Mouse (Mus musculus) heart, postnatal 36 days (tissue): ENCODE measurements around the gene Tspo. TPM values are rescaled to one million over a fixed set of nuclear protein-coding genes. Genes with fewer than 3 reads are reported as not detected.

ENCODE experiments used
- DNase-seq, 2 experiments: peaks; one replicate each; pipeline ENCODE4 v3.0.0; 2021 to 2022
- intact Hi-C: fragments of 180-260 bp; cut with DNase I; formaldehyde crosslinking; loops from one replicate; pipeline ENCODE4 v1.15.1; 2025
- total RNA-seq, 2 experiments: library from RNA; stranded (reverse); gene quantifications; 2 replicates each; pipeline ENCODE4 v1.2.3; 2021

Tspo gene
- total RNA-seq: 10 to 100 TPM; 60.2 to 68.3 TPM

GRCm38 (mm10) chr15:83563327-83563856 lies at the start of gene Tspo, which contains the start of gene Mcat:
TSS of gene Tspo (plus strand) at chr15:83563592.
TSS of gene Mcat (minus strand) at chr15:83563787.
- peak; percentile 75 to 78 for DNase-seq
- intact Hi-C loops: no loop called here

DNA sequence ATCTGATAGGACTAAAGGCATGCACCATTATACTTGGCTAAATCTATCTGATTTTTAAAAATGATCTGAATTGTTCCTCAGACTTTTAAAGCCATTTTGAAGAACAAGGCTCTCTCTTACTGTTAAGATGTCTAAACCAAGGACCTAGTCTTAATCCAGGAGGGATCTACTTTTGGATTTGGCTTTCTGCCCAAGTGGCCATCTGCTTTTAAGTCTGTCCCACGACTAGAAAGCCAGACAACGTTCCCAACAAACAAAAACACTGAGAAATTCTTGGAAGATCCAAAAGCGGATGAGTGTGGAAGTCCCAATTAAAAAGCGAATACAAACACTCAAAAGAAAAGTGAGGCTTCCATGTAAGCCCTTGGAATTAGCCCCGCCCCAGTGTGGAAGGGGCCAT lies 48.4 kb upstream of the Tspo start:
- DNase-seq: no peak
- intact Hi-C loops: loop anchor here (5.0 to 10.0 kb wide), 3 partner anchors 130 to 700 kb away; no protein-coding TSS in a partner anchor

DNA sequence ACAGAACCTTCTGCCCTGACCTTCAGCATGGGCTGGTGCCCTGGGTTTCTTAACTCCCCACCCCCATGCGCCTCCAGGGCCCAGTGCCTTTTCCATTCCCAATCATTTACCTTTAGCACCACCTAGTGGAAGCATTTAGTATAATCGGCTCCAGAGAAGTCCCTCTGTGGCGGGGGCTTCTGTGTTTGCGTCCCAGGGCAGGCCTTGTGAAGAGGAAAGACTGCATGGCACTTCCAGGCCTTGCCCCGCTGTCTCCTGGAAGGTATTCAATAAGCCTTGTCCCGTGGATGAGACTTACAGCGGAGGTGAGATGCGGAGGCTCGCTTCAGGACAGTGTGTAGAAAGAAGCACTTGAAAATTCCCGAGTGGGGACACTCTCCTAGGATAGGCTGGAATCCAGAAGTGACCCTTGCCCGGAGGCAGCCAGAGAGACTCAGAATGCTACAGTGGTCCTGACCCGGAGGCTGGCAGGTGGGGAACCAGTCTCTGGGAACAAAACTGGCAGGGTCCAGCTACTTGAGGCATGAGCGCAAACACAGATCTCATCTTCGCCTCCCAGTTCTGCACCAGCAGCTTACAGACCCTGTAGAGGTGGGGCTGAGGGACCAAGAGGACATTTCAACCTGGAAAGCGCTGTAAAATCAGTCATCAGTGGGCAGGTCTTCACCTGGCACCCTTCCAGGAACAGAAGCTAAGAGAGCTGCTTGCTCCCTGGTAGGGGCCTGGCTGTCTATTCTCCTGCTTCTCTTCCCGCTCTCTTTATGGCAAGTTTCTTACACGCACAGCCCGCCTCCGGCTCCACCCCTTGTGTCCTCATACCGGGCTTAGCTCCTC lies 45.0 kb upstream of the Tspo start:
- intact Hi-C loops: loop anchor here (1.0 to 10.0 kb wide), 4 partner anchors 134 to 704 kb away; no protein-coding TSS in a partner anchor
- peak; percentile 59 to 64 for DNase-seq

DNA sequence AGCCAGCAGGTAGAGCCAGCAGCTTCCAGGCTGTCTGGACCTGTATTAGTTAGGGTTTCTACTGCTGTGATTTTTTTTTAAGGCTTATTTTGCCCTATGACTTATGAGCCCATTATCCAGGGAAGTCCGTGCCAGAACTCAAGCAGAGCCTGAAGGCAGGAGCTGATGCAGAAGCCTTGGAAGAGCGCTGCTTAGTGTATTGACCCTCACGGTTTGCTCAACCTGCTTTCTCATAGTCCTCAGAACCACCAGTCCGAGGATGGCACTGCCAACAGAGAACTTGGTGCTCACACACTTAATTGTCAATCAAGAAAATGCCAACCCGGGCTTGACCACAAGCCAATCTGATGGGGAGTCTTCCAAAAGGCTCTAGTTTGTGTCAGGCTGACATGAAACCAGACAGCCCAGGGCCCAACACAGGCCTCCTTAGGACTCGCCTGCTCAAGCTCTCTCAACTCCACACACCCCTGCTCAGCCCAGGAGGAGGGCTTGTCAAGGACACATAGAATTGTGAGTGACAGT lies 42.5 kb upstream of the Tspo start:
- DNase-seq: no peak
- intact Hi-C loops: no loop called here

- intact Hi-C loops: no loop called here
- DNase-seq: peak in 1 of 2 experiments; percentile 41
Measured at GRCm38 (mm10) chr15:83523196-83523595, 40.2 kb upstream of the Tspo start.

- intact Hi-C loops: loop anchor here (2.0 kb wide), 1 partner anchor 41 kb away; no protein-coding TSS in a partner anchor
- peak in 1 of 2 experiments; percentile 30 for DNase-seq
Measured at GRCm38 (mm10) chr15:83523638-83524332, 39.6 kb upstream of the Tspo start.

DNA sequence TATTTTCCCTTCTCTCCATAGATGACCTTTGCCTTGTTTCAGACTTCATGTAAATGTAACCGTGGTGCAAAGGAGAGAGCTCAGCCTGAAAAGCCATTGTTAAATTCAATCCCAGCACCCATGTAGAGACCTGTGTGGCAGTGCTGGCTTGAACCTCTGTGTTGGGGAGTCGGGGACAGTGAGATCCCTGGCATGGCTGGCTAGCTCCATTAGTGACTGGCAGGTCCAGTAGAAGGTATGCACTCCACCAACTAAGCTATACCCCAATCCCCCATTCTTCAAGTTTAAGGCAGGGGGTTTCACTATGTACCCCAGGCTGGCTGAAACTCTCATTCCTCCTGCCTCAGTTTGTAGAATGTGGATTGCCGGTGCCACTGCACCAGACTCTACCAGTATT lies 39.1 kb upstream of the Tspo start:
- no peak for DNase-seq
- intact Hi-C loops: loop anchor here (2.0 kb wide), 1 partner anchor 40 kb away; no protein-coding TSS in a partner anchor

- peak; percentile 75 to 82 for DNase-seq
- intact Hi-C loops: no loop called here
Measured at GRCm38 (mm10) chr15:83526424-83527091, 36.8 kb upstream of the Tspo start, which contains the start of gene Bik. TSS of gene Bik (plus strand) at chr15:83526862.

DNA sequence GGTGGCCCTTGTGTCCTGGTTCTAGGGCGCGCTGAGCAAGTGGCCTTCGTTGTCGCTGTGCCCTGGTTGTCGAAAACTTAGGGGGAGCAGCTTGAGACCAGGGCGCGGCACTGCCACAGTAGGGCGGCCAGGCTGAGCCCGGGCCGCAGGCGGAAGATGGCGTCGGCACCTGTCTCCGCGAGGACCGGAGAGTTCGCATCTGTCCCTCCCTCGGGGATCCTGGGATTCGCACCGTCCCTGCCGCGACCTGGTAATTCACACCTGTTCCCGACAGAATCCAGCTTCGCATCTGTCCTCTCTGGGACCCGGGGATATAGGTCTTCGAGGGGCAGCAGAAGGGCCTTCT lies 36.3 kb upstream of the Tspo start:
- intact Hi-C loops: no loop called here
- no peak for DNase-seq

- intact Hi-C loops: no loop called here
- no peak for DNase-seq
Measured at GRCm38 (mm10) chr15:83527747-83528146, 35.6 kb upstream of the Tspo start.

- intact Hi-C loops: no loop called here
- DNase-seq: no peak
Measured at GRCm38 (mm10) chr15:83528892-83529291, 34.5 kb upstream of the Tspo start.

GRCm38 (mm10) chr15:83529765-83530164 lies 33.6 kb upstream of the Tspo start:
- intact Hi-C loops: no loop called here
- DNase-seq: peak in 1 of 2 experiments; percentile 58

DNA sequence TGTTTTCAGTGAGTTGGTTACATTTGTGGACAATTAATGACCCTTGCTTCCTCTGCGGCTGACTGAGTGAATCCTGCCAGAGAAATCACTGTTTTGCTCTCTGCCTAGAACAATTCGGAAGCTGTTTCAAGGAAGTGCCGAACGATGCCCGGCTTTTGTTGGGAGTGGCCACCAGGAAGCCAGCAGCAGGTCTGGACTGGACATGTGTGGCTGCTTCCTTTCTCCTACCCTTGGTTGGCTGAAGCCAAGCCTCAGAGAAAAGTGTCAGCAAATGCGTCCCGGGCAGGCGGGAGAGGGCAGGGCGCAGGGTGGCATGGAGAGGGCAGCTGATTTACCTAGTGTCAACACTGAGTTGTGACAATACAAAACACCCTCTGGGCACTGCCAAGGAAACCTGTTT lies 33.2 kb upstream of the Tspo start:
- intact Hi-C loops: no loop called here
- peak in 1 of 2 experiments; percentile 46 for DNase-seq

- intact Hi-C loops: no loop called here
- DNase-seq: no peak
Measured at GRCm38 (mm10) chr15:83530688-83531087, 32.7 kb upstream of the Tspo start.

- intact Hi-C loops: no loop called here
- DNase-seq: no peak
Measured at GRCm38 (mm10) chr15:83531961-83532469, 31.4 kb upstream of the Tspo start.

GRCm38 (mm10) chr15:83532606-83533005 lies 30.8 kb upstream of the Tspo start:
- intact Hi-C loops: no loop called here
- DNase-seq: no peak

- intact Hi-C loops: no loop called here
- DNase-seq: peak in 1 of 2 experiments; percentile 27
Measured at GRCm38 (mm10) chr15:83534960-83535889, 28.2 kb upstream of the Tspo start.

DNA sequence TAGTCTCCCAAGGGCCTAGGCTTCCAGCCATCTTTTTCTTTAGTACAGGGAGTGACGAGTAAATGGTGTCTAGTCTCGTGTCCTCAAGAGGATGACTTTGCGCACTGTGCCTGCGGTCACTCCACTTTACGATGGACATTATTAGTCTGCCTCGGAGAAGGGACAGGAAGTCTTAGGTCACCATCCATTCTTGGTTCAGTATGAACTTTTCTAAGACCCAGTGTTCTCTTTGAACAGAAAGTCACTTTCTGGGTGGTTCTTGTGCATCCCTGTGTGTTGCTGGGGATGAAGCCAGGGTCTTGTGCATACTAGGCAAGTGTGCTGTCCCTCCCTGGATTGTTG lies 27.5 kb upstream of the Tspo start:
- intact Hi-C loops: no loop called here
- DNase-seq: no peak

DNA sequence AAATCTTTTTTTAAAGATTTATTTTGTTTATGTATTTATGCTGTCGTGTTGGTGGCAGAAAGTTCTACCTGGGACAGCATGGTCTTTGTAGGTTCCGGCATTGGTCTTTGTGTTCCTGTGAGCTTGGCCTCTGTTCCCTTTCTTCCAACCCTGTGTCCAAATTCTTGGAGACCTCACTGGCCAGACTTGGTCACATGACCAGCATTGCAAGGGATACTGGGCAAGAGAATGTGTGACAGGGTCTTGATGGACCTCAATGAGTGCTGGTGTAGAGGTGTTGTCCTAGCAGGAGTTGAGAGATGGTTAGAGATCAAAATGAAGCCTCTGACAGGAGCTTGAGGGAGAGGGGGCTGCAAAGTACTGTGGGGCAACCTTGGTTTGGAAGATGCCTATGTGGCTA lies 24.5 kb upstream of the Tspo start:
- DNase-seq: no peak
- intact Hi-C loops: no loop called here
